ENCODE assay signal across 24 mouse cellular contexts in the genomic region with DNA sequence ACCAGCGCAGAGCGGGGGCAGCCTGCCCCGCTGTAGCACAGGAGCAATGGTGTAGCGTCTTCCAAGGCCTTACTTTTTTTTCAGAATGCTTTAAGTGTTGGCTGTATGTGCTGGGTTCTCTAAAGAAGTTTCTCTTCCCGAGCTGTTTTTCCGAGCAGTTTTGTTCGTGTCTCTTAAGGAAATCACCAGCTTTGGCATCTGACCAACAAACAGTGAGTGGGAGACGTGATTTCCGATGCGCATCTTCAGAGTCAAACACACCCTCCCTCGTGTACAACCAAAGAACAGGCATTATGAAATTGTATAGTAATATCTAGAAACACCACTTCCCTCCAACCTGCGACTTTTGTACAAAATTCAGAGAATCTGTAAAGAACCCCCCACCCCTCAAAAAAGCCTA. TPM values are rescaled to one million over a fixed set of nuclear protein-coding genes. Genes with fewer than 3 reads are reported as not detected.
DNase-seq lines count a peak whose midpoint lies in the region; ATAC-seq and TF ChIP-seq lines count a peak whose summit lies in the region.
"Had no signal": no experiment of that assay in that cellular context is flagged by ENCODE, and none has a peak within 500 bp of the region (broad histone marks: within the 10 kb centered on the region; RNA-seq: fewer than 3 reads in every experiment).

No protein-coding gene starts in this region.

- ATAC-seq in hindbrain, embryonic 14.5 days (ENCODE audit: low FRiP score), result no peak
- no peak for ATAC-seq in hindbrain, embryonic 11.5 days (ENCODE audit: low FRiP score)
- ATAC-seq: activated CD4-positive, CD25-positive, alpha-beta regulatory T cell, adult 4 months; intestine, embryonic 16.5 days had no signal

- H3K27ac ChIP-seq in hindbrain, embryonic 14.5 days, result no peak overlapping the region
- no peak overlapping the region for H3K27ac ChIP-seq in hindbrain, embryonic 11.5 days (ENCODE audit: low read depth, low read length)
- H3K27ac ChIP-seq: gastrocnemius, adult 2 months; heart, embryonic 13.5 days; limb, embryonic 13.5 days; midbrain, embryonic 12.5 days; stomach, embryonic 15.5 days had no signal

- no peaks in the 10 kb centered on the region for H3K27me3 ChIP-seq in hindbrain, embryonic 14.5 days (ENCODE audit: control insufficient read depth, insufficient read depth, low read length)
- no peaks in the 10 kb centered on the region for H3K27me3 ChIP-seq in hindbrain, embryonic 11.5 days (ENCODE audit: control insufficient read depth, insufficient read depth, low read length)
- H3K27me3 ChIP-seq: heart, embryonic 13.5 days; limb, embryonic 13.5 days; megakaryocyte, embryonic 14.5 days; midbrain, embryonic 12.5 days; stomach, embryonic 15.5 days had no signal

- no peak overlapping the region for H3K4me3 ChIP-seq in hindbrain, embryonic 14.5 days (replicated peaks; ENCODE audit: low read length)
- no peak overlapping the region for H3K4me3 ChIP-seq in hindbrain, embryonic 11.5 days (ENCODE audit: low read depth, low read length)
- H3K4me3 ChIP-seq: gastrocnemius, adult 2 months; heart, embryonic 13.5 days; limb, embryonic 13.5 days; megakaryocyte, embryonic 14.5 days; midbrain, embryonic 12.5 days; stomach, embryonic 15.5 days had no signal

- DNase-seq in hindbrain, embryonic 14.5 days (ENCODE audit: low spot score), result no peak
- DNase-seq in hindbrain, embryonic 11.5 days (ENCODE audit: low spot score), result no peak
- peak; percentile 55 for DNase-seq in right cerebral cortex, adult 18-20 months
- DNase-seq in right cerebral cortex, postnatal 14 days, result no peak
- peak; percentile 27 for DNase-seq in brain, embryonic 14.5 days (ENCODE audit: low read depth)
- no peak for DNase-seq in retina, embryonic 14.5 days (ENCODE audit: low spot score)
- DNase-seq: adrenal gland, adult 2 months; B cell, adult 2 months; cerebellum, adult 11 months; cerebellum, adult 9-10 months; cerebellum, postnatal 36 days; gastrocnemius, adult 2 months; heart, postnatal 10 days; kidney, adult 9 months; kidney, postnatal 10 days; lung, postnatal 4 days had no signal

- no peak for TF ChIP-seq CTCF in brain, embryonic 14.5 days (IDR thresholded peaks at IDR 0.05; ENCODE audit: borderline replicate concordance, extremely low read depth, insufficient read depth, insufficient read length)

- no peaks in the 10 kb centered on the region for H3K4me1 ChIP-seq in hindbrain, embryonic 14.5 days (replicated peaks; ENCODE audit: control insufficient read depth, insufficient read depth, low read length)
- H3K4me1 ChIP-seq in hindbrain, embryonic 11.5 days (replicated peaks; ENCODE audit: control insufficient read depth, insufficient read depth, low read length), result no peaks in the 10 kb centered on the region
- H3K4me1 ChIP-seq: heart, embryonic 13.5 days; midbrain, embryonic 12.5 days; stomach, embryonic 15.5 days had no signal

- H3K9me3 ChIP-seq in hindbrain, embryonic 14.5 days (ENCODE audit: control insufficient read depth, low read length), result no peaks in the 10 kb centered on the region
- H3K9me3 ChIP-seq in hindbrain, embryonic 11.5 days (ENCODE audit: control insufficient read depth, low read length), result no peaks in the 10 kb centered on the region
- H3K9me3 ChIP-seq: heart, embryonic 13.5 days; limb, embryonic 13.5 days; megakaryocyte, embryonic 14.5 days; midbrain, embryonic 12.5 days; stomach, embryonic 15.5 days had no signal

- no peak overlapping the region for H3K4me2 ChIP-seq in hindbrain, embryonic 14.5 days (replicated peaks)
- no peak overlapping the region for H3K4me2 ChIP-seq in hindbrain, embryonic 11.5 days (replicated peaks; ENCODE audit: low read depth, low read length)
- H3K4me2 ChIP-seq: heart, embryonic 13.5 days; limb, embryonic 13.5 days; liver, embryonic 11.5 days; midbrain, embryonic 12.5 days; stomach, embryonic 15.5 days had no signal

- 79% methylated on average over 12 of the region's 12 CpGs for WGBS in hindbrain, embryonic 14.5 days
- WGBS in hindbrain, embryonic 11.5 days, result 92% methylated on average over 12 of the region's 12 CpGs

- H3K9ac ChIP-seq in hindbrain, embryonic 14.5 days, result 0 out of 2 replicates have a peak overlapping the region, but pooled peaks have one; percentile 5
- H3K9ac ChIP-seq in hindbrain, embryonic 11.5 days (ENCODE audit: low read depth, low read length), result no peak overlapping the region
- H3K9ac ChIP-seq: heart, embryonic 13.5 days; limb, embryonic 13.5 days; midbrain, embryonic 12.5 days; stomach, embryonic 15.5 days had no signal

- TF ChIP-seq POLR2A in brain, embryonic 14.5 days (IDR thresholded peaks at IDR 0.05; ENCODE audit: borderline replicate concordance, extremely low read depth, insufficient read depth, insufficient read length, poor library complexity, severe bottlenecking), result no peak

- peaks cover 38% of the 10 kb centered on the region for H3K36me3 ChIP-seq in hindbrain, embryonic 14.5 days (replicated peaks; ENCODE audit: control insufficient read depth, insufficient read depth)
- H3K36me3 ChIP-seq in hindbrain, embryonic 11.5 days (ENCODE audit: control insufficient read depth, insufficient read depth, low read length), result 0 out of 2 replicates have a peak, but pooled peaks cover 2% of the 10 kb centered on the region

RNA-seq across cellular contexts. Expression of gene Cse1l, which starts 8.9 kb away (rescaled TPM):
- polyA plus RNA-seq in hindbrain, embryonic 14.5 days (2014; fragmentation: Nextera tagmentation; extraction: Ambion mirVana), result 112 and 133 TPM in 2 replicates
- 169 and 219 TPM in 2 replicates for polyA plus RNA-seq in hindbrain, embryonic 11.5 days (2014; fragmentation: Nextera tagmentation; extraction: Ambion mirVana)
- polyA plus RNA-seq in brain, embryonic 14.5 days (2012; rRNA removed), result 77.9 and 78.5 TPM in 2 replicates

Comparison
In these comparisons a context has a peak if more than half of its experiments do, and no peak if none do; other contexts are left out.
1. DNase-seq: peak in right cerebral cortex, adult 18-20 months (single experiment) and brain, embryonic 14.5 days (single experiment); none in hindbrain, embryonic 14.5 days (single experiment), hindbrain, embryonic 11.5 days (single experiment), right cerebral cortex, postnatal 14 days (single experiment) and retina, embryonic 14.5 days (single experiment).